Mouse (Mus musculus) hindbrain, embryonic 11.5 days (tissue): ENCODE measurements around the gene Inka2. TPM values are rescaled to one million over a fixed set of nuclear protein-coding genes. Genes with fewer than 3 reads are reported as not detected.

Source experiments
- ATAC-seq: fragments of 200-750 bp; cut with Nextera tagmentation; 2 replicates; pipeline ENCODE4 v1.8.0; 2017; ENCODE audit warnings: mild to moderate bottlenecking, moderate TSS enrichment, moderate library complexity; ENCODE audit not compliant: low FRiP score
- DNase-seq: peaks from one replicate; pipeline ENCODE4 v3.0.0-alpha.2; 2015; ENCODE audit warnings: low spot score
- H3K27ac ChIP-seq: fragments of 300-500 bp; sonication (generic); 2 replicates; pipeline ENCODE4 v1.5.1; 2014; ENCODE audit warnings: mild to moderate bottlenecking, low read depth, low read length
- H3K27me3 ChIP-seq: fragments of 300-500 bp; sonication (generic); 2 replicates; pipeline ENCODE4 v1.6.1; 2014; ENCODE audit warnings: mild to moderate bottlenecking, low read length, moderate library complexity, mixed read lengths; ENCODE audit not compliant: control insufficient read depth, insufficient read depth
- H3K36me3 ChIP-seq: fragments of 300-500 bp; sonication (generic); 2 replicates; pipeline ENCODE4 v1.6.1; 2014; ENCODE audit warnings: mild to moderate bottlenecking, low read length, moderate library complexity, mixed read lengths; ENCODE audit not compliant: control insufficient read depth, insufficient read depth
- H3K4me1 ChIP-seq: fragments of 300-500 bp; sonication (generic); replicated peaks from 2 replicates; pipeline ENCODE4 v1.6.1; 2014; ENCODE audit warnings: low read length, mixed read lengths; ENCODE audit not compliant: control insufficient read depth, insufficient read depth
- H3K4me2 ChIP-seq: fragments of 300-500 bp; sonication (generic); replicated peaks from 2 replicates; pipeline ENCODE4 v1.6.1; 2014; ENCODE audit warnings: mild to moderate bottlenecking, low read depth, low read length
- H3K4me3 ChIP-seq: fragments of 300-500 bp; sonication (generic); 2 replicates; pipeline ENCODE4 v1.5.1; 2014; ENCODE audit warnings: low read depth, low read length
- H3K9ac ChIP-seq: fragments of 300-500 bp; sonication (generic); 2 replicates; pipeline ENCODE4 v1.6.1; 2014; ENCODE audit warnings: low read depth, low read length
- H3K9me3 ChIP-seq: fragments of 300-500 bp; sonication (generic); 2 replicates; pipeline ENCODE4 v1.6.1; 2016; ENCODE audit warnings: low read length; ENCODE audit not compliant: control insufficient read depth
- WGBS: fragments of 180-500 bp; shearing (Covaris S2); extraction: QIAGEN DNeasy Blood & Tissue Kit; methylation state at CpG from one replicate; pipeline ENCODE4 v1.1.7; 2014; 5-methylcytosine and 5-hydroxymethylcytosine counted together
- polyA plus RNA-seq: library from polyadenylated mRNA; unstranded; fragments of >200 nt; fragmentation: Nextera tagmentation; extraction: Ambion mirVana; gene quantifications from 2 replicates; pipeline ENCODE4 v1.2.1, GENCODE M21; 2014

The Inka2 gene
- polyA plus RNA-seq, 1 experiment from 2014 or later: 1.2 TPM

GRCm38 (mm10) chr3:105714820-105715167 is 10.4 kb downstream of the Inka2 start:
- H3K27ac ChIP-seq: no peak overlapping the region
- H3K27me3 ChIP-seq: no peaks in the 10 kb centered on the region
- ATAC-seq (no peak), DNase-seq (no peak)
- H3K9me3 ChIP-seq: no peaks in the 10 kb centered on the region
- no peak overlapping the region for H3K4me3 ChIP-seq
- H3K9ac ChIP-seq: no peak overlapping the region
- H3K36me3 ChIP-seq: no peaks in the 10 kb centered on the region
- H3K4me1 ChIP-seq: 0 out of 2 replicates have a peak, but pooled peaks cover 8% of the 10 kb centered on the region
- no peak overlapping the region for H3K4me2 ChIP-seq

- no peaks in the 10 kb centered on the region for H3K9me3 ChIP-seq
- H3K4me2 ChIP-seq: no peak overlapping the region
- WGBS: 56% methylated on average over 18 of the region's 18 CpGs
- no peaks in the 10 kb centered on the region for H3K36me3 ChIP-seq
- H3K27me3 ChIP-seq: no peaks in the 10 kb centered on the region
- H3K4me1 ChIP-seq: 0 out of 2 replicates have a peak, but pooled peaks cover 8% of the 10 kb centered on the region
- ATAC-seq (no peak), DNase-seq (no peak)
- no peak overlapping the region for H3K9ac ChIP-seq
- H3K4me3 ChIP-seq: no peak overlapping the region
- H3K27ac ChIP-seq: no peak overlapping the region
These were observed 12.1 kb downstream of the Inka2 start for GRCm38 (mm10) chr3:105716353-105717000.

DNA sequence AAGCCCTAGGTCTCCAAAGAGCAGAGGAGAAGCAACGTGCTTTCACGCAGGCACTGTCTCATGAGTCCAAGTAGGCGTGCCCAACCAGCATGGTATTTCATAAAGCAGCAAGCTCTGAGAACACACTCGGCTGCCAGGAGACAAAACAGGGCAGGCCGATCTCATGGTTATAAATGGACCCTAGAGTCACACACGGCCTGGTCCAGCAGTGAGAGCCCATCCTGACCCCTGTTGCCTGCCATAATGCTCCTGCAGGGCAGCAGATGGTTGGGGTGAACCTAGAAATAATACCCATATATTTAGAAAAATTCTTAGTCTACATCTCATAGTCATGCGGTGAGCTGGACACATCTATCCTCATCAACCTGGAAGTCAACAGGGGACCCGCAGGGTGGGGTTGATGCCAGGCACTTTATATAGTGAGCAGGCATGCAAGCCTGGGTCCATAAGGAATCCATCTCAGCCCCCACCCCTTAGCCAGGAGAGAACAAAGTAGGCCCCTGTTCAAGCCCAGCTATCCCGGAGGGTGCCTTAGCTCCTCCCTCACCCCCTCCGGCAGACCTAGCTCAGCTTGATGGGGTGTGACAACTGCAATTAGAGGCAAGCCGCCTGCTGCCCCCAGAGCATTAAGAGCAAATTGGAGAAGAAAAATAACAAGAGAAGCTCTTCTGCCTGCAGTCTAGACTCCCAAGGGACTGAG is 13.6 kb downstream of the Inka2 start:
- Histone ChIP-seq H3K27me3 (no peaks in the 10 kb centered on the region), H3K4me2 (no peak overlapping the region), H3K27ac (peak overlapping the region; percentile 14; the same call in 1 of the 2 replicates), H3K36me3 (no peaks in the 10 kb centered on the region), H3K4me1 (0 out of 2 replicates have a peak, but pooled peaks cover 8% of the 10 kb centered on the region), H3K9me3 (no peaks in the 10 kb centered on the region), H3K4me3 (no peak overlapping the region), H3K9ac (no peak overlapping the region)
- DNase-seq (peak; percentile 51), ATAC-seq (peak; percentile 71)
- 50% methylated on average over 11 of the region's 11 CpGs for WGBS

- Histone ChIP-seq H3K27me3 (no peaks in the 10 kb centered on the region), H3K9me3 (no peaks in the 10 kb centered on the region), H3K4me1 (0 out of 2 replicates have a peak, but pooled peaks cover 8% of the 10 kb centered on the region), H3K36me3 (no peaks in the 10 kb centered on the region), H3K4me2 (no peak overlapping the region), H3K27ac (no peak overlapping the region), H3K4me3 (no peak overlapping the region), H3K9ac (no peak overlapping the region)
- 48% methylated on average over 4 of the region's 4 CpGs for WGBS
- DNase-seq (no peak), ATAC-seq (0 out of 2 replicates have a peak, but pooled peaks have one; percentile 18)
These were observed 14.3 kb downstream of the Inka2 start for GRCm38 (mm10) chr3:105718746-105719145.

DNA sequence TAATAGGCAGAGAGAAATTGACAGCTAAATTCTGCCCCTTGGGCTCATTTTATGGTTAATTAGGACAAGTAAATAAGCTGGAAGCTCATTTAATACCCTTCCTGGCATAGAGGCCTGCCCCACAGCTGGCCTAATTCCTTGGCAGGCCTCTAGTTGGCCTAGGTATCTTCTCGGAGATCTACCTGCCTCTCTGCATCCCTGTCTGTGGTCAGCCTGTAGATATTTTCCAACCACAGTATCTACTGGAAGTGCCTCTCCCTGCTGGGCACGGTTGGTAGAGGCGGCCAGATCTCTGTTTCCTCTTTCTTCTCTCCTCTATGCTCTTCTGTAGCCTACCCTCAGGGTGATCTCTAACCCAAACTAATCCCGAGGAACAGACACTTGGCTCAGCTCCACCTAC is 15.6 kb downstream of the Inka2 start:
- Histone ChIP-seq H3K4me2 (no peak overlapping the region), H3K27ac (no peak overlapping the region), H3K27me3 (no peaks in the 10 kb centered on the region), H3K9ac (no peak overlapping the region), H3K4me3 (no peak overlapping the region), H3K36me3 (no peaks in the 10 kb centered on the region), H3K9me3 (no peaks in the 10 kb centered on the region), H3K4me1 (0 out of 2 replicates have a peak, but pooled peaks cover 4% of the 10 kb centered on the region)
- DNase-seq: no peak
- WGBS: 77% methylated on average over 4 of the region's 4 CpGs
- no peak for ATAC-seq

DNA sequence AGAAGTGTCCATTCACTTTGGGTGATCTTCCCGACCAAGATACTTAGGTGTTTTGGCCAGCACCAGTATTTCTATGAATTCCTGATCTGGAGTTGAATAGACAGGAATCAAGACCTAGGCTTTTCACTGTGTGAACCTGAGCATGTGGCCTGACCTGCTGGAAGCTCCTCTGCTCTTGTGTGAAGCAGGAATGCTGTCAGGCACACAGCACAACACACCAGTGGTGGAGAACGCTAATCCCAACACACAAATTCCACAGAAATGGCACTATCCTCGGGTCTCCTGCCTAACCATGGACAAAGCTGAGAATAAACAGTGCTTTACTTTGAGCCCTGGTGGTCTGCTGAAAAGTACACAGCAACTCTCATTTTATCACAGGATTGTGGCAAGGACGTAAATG is 16.1 kb downstream of the Inka2 start:
- Histone ChIP-seq H3K27me3 (no peaks in the 10 kb centered on the region), H3K4me2 (no peak overlapping the region), H3K4me3 (no peak overlapping the region), H3K9me3 (no peaks in the 10 kb centered on the region), H3K36me3 (no peaks in the 10 kb centered on the region), H3K4me1 (0 out of 2 replicates have a peak, but pooled peaks cover 4% of the 10 kb centered on the region), H3K9ac (no peak overlapping the region), H3K27ac (no peak overlapping the region)
- 80% methylated on average over 4 of the region's 4 CpGs for WGBS
- DNase-seq (no peak), ATAC-seq (no peak)

- Histone ChIP-seq H3K9ac (no peak overlapping the region), H3K4me2 (no peak overlapping the region), H3K4me1 (no peaks in the 10 kb centered on the region), H3K4me3 (no peak overlapping the region), H3K27ac (no peak overlapping the region), H3K36me3 (no peaks in the 10 kb centered on the region), H3K27me3 (no peaks in the 10 kb centered on the region), H3K9me3 (no peaks in the 10 kb centered on the region)
- DNase-seq: no peak
- 74% methylated on average over 2 of the region's 2 CpGs for WGBS
- ATAC-seq: no peak
These were observed 17.3 kb downstream of the Inka2 start for GRCm38 (mm10) chr3:105721681-105722201.

- Histone ChIP-seq H3K36me3 (no peaks in the 10 kb centered on the region), H3K9me3 (no peaks in the 10 kb centered on the region), H3K27me3 (no peaks in the 10 kb centered on the region), H3K4me2 (no peak overlapping the region), H3K9ac (no peak overlapping the region), H3K27ac (no peak overlapping the region), H3K4me3 (no peak overlapping the region), H3K4me1 (no peaks in the 10 kb centered on the region)
- ATAC-seq (no peak), DNase-seq (no peak)
- WGBS: 87% methylated on average over 3 of the region's 3 CpGs
These were observed 18.1 kb downstream of the Inka2 start for GRCm38 (mm10) chr3:105722510-105722909.

DNA sequence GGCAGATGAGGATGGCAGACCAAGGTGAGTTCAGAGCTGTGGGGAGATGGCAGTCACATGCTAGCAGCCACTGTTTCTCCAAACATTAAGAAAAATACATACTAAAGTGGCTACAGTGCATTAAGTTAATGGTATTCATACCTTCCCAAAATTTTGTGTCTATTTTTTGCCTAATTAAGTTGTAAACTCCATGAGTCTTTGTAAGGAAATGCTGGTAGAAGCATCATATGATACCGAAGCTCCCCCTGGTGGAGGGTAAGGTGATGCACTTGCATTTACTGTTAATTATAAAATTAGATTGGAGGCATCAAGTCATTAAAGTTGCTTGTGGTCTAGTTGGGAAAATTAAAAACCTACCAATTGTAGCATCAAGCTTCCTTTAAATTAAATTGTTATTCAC is 21.6 kb downstream of the Inka2 start:
- DNase-seq (peak; percentile 72), ATAC-seq (no peak)
- H3K4me3 ChIP-seq: no peak overlapping the region
- H3K9ac ChIP-seq: no peak overlapping the region
- no peaks in the 10 kb centered on the region for H3K9me3 ChIP-seq
- no peak overlapping the region for H3K4me2 ChIP-seq
- H3K4me1 ChIP-seq: no peaks in the 10 kb centered on the region
- 2% methylated on average over 1 of the region's 1 CpGs for WGBS
- no peaks in the 10 kb centered on the region for H3K36me3 ChIP-seq
- H3K27ac ChIP-seq: no peak overlapping the region
- no peaks in the 10 kb centered on the region for H3K27me3 ChIP-seq
